Mouse (Mus musculus) heart, postnatal 0 days (tissue): ENCODE measurements around the gene Tnip2.

Experiments used
- CTCF ChIP-seq: IDR thresholded peaks from 2 replicates; pipeline ENCODE4 v1.5.1; 2016; ENCODE audit warnings: antibody characterized with exemption, control low read depth, low read depth
- EP300 ChIP-seq: IDR thresholded peaks from 2 replicates; pipeline ENCODE4 v1.6.1; 2016; ENCODE audit warnings: antibody characterized with exemption, low read depth

DNA sequence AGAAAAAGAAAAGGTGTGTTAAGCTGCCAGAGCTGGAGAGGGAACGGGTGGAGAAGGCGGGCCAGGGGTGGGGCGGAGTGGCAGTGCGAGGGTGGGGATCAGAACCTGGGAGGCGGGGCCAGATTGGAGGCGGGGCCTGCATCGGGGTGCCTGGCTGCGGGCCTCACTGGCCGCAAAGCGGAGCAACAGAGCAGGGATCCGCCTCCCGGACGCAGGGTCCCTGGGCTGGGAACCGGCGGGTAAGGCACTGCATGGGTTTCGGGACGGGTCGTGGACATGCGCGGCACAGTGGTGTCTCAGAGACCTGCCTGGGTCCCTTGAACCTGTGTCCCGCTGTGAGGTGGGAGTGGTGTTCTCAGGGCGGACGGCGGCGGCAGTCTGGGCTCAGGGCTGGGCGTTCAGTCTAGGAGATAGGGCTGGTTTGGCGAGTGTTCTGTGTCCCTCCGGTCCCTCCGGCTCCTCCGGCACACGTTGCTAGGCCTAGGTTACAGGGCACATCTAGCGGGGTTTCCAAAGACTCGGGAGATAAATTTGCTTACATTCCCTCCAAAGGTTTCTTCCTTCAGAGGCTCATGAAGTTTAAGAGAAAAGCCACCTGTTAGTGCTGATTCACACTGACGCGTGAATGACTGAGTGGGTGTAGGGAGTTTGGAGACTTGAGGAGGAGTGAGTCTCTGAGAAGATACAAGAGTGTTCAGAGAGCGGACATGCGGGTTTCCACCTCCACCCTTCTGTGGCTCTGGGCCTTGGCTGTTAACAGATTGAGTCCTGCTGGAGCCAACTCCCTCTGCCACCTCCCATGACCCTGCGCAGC, 12.1 kb upstream of the Tnip2 start, which contains the start of gene Sh3bp2:
- TF ChIP-seq CTCF (no peak), EP300 (no peak)
